Mouse (Mus musculus): ENCODE data around the gene Cyp39a1. TPM values are rescaled to one million over a fixed set of nuclear protein-coding genes. Genes with fewer than 3 reads are reported as not detected.

Cyp39a1 gene
- polyA plus RNA-seq, 1 experiment from 2014 or later, result 18.7 TPM

DNA sequence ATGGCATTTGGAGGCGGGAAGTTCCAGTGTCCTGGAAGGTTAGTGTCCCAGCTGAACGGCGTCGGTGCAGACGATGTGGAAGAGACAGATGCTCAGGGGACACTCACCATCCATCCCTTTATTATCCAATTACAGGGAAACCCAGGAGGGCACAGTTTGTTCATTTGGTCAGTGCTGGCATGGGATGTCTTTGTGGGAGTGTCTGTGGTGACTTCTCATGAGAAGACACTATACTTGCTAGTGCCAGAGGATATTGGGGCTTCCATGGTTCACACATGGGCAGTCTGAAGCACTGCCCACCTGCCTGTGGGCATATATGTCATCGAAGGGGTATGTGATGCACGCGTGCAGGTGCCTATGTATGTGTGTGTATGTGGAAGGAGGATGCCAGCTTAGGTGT lies 64.8 kb downstream of the Cyp39a1 start:
- no peak overlapping the region for H3K4me2 ChIP-seq (replicated peaks)
- no peak overlapping the region for H3K27ac ChIP-seq
- H3K4me1 ChIP-seq (replicated peaks), result no peaks in the 10 kb centered on the region
- no peak overlapping the region for H3K9ac ChIP-seq (replicated peaks)
- H3K36me3 ChIP-seq, result no peaks in the 10 kb centered on the region
- no peaks in the 10 kb centered on the region for H3K27me3 ChIP-seq
- no peak for ATAC-seq
- no peaks in the 10 kb centered on the region for H3K9me3 ChIP-seq
- no peak overlapping the region for H3K4me3 ChIP-seq (replicated peaks)
- WGBS, result 92% methylated on average over 8 of the region's 8 CpGs

DNA sequence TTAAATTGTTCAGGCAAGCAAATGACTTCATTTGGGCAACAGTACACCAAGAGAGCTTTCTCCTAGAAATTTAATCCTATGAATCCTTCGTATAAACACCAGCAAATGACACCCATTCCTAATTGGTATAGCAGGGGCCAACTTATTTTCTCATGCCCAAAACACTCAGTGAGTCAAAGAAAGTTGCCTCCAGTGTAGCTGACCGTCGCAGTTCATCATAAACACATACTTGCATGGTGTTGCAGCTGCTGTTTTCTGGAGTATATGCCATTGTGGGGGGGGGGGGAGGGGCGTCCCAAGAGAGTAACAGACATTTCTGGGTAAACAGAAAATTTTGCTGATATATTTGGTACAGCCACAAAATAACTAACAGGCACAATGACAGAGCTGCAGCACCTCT lies 67.0 kb downstream of the Cyp39a1 start:
- Histone ChIP-seq H3K9me3 (no peaks in the 10 kb centered on the region), H3K36me3 (no peaks in the 10 kb centered on the region), H3K27ac (no peak overlapping the region), H3K9ac (replicated peaks) (no peak overlapping the region), H3K4me2 (replicated peaks) (no peak overlapping the region), H3K4me1 (replicated peaks) (no peaks in the 10 kb centered on the region), H3K4me3 (replicated peaks) (no peak overlapping the region), H3K27me3 (no peaks in the 10 kb centered on the region)
- ATAC-seq, result no peak
- WGBS, result 88% methylated on average over 4 of the region's 4 CpGs

DNA sequence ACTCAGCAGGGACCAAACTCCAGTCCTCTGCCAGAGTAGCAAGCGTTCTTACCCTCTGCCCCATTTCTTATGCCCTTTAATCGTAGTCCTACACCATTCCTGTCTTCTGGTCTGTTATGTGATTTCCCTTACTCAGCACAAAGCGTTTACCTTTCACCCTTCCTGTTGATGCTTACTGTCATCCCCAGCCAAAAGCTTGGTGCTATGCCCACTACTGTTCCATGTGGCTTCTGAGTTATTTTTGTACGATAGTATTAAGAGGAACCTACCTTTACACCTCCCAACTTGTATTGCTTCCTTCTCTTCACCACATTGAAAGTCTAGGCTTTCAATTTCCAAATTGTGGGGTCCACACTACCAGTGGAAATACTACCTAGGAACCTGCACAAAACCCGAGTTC lies 76.7 kb downstream of the Cyp39a1 start:
- H3K4me1 ChIP-seq (replicated peaks), result no peaks in the 10 kb centered on the region
- no peak overlapping the region for H3K4me2 ChIP-seq (replicated peaks)
- H3K36me3 ChIP-seq, result no peaks in the 10 kb centered on the region
- H3K9me3 ChIP-seq, result no peaks in the 10 kb centered on the region; the same call in 1 of the 2 replicates
- no peak overlapping the region for H3K4me3 ChIP-seq (replicated peaks)
- no peak overlapping the region for H3K27ac ChIP-seq
- no peak for ATAC-seq
- H3K9ac ChIP-seq (replicated peaks), result no peak overlapping the region
- no peaks in the 10 kb centered on the region for H3K27me3 ChIP-seq
- 90% methylated on average over 5 of the region's 5 CpGs for WGBS

DNA sequence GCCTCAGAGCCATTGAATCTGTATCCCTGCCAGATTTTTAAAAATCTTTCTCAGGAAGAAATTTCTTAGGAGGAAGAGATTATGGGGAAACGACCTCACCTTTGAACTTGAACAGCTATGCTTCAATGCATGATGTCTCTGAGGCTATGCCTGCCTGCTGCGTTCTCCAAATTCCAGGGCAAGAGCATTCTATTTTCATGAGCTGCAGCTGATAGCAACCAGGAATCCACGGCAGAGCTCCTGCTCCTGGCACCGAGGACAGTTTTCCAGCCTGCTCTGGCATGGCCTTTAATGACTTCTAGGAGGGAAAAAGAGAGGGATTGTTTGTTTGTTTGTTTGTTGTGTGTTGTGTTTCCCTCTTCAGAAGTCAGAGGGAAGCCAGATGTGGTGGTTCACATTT lies 77.2 kb downstream of the Cyp39a1 start:
- no peak overlapping the region for H3K4me3 ChIP-seq (replicated peaks)
- WGBS, result 69% methylated on average over 4 of the region's 4 CpGs
- H3K27ac ChIP-seq, result no peak overlapping the region
- no peak overlapping the region for H3K9ac ChIP-seq (replicated peaks)
- no peak for ATAC-seq
- H3K4me1 ChIP-seq (replicated peaks), result no peaks in the 10 kb centered on the region
- H3K9me3 ChIP-seq, result no peaks in the 10 kb centered on the region; the same call in 1 of the 2 replicates
- no peaks in the 10 kb centered on the region for H3K36me3 ChIP-seq
- H3K27me3 ChIP-seq, result no peaks in the 10 kb centered on the region
- H3K4me2 ChIP-seq (replicated peaks), result no peak overlapping the region

DNA sequence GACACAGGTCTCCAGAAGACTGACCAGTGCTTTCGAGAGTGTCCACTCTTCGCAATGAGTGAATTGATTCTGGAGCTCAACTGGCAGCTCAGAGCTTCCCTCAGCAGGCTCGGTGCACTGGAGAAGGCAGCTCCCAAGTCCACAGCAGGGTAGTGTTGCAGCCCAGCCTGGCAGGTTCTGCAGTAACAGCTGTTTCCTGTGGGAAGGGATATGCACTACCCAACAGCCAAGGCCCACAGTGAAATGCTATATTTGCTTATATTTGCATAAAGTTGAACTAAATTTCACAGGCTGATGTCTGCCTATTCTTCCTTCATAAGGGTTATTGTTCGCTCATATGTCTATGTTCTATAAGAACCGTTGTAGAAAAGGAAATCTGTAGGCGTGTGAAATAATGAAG lies 83.9 kb downstream of the Cyp39a1 start:
- no peak overlapping the region for H3K4me2 ChIP-seq (replicated peaks)
- H3K9ac ChIP-seq (replicated peaks), result no peak overlapping the region
- H3K36me3 ChIP-seq, result no peaks in the 10 kb centered on the region
- 97% methylated on average over 6 of the region's 6 CpGs for WGBS
- H3K9me3 ChIP-seq, result no peaks in the 10 kb centered on the region
- no peaks in the 10 kb centered on the region for H3K27me3 ChIP-seq
- no peaks in the 10 kb centered on the region for H3K4me1 ChIP-seq (replicated peaks)
- no peak for ATAC-seq
- no peak overlapping the region for H3K27ac ChIP-seq
- no peak overlapping the region for H3K4me3 ChIP-seq (replicated peaks)

DNA sequence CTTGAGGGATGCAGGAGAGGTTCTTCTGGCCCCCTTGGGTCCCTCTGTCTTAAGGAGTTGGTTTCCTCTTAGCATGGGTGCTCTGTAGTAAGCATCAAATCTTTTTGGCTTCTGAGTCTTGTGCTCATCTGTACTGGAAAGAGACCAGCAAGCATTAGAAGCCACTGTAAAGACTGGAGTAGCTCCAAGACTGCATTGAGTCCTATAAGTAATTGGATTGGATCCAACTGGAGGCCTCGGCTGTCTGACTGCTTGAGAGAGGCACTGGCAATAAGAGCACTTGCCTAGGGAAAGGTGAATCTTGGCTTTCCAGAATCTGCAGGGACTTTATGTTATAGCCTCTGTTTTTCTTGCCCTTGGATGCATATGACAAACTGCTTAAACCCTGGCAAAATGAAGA lies 85.6 kb downstream of the Cyp39a1 start:
- Histone ChIP-seq H3K9me3 (no peaks in the 10 kb centered on the region), H3K27me3 (no peaks in the 10 kb centered on the region), H3K4me2 (replicated peaks) (no peak overlapping the region), H3K4me3 (replicated peaks) (no peak overlapping the region), H3K36me3 (no peaks in the 10 kb centered on the region), H3K4me1 (replicated peaks) (no peaks in the 10 kb centered on the region), H3K9ac (replicated peaks) (no peak overlapping the region), H3K27ac (no peak overlapping the region)
- 81% methylated on average over 1 of the region's 1 CpGs for WGBS
- ATAC-seq, result no peak

DNA sequence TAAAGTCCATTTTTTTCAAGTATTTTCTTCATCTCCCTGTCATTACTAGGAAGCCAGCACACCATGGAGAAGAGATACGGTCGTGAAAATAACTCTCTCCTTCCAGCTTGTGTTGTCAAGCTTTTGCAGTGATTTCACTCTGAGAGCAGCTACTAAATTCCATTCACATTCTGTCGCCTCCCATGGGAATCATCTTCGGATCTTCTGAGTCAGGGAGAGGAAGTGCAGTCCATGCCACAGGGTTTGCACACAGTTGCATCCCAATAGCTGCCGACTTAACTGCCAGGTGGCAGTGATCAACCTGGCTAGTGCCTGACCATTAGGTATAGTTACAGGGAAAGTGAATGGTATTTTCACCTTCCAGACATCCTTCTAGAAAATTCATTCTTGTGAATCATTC lies 87.5 kb downstream of the Cyp39a1 start:
- H3K4me3 ChIP-seq (replicated peaks), result no peak overlapping the region
- no peak for ATAC-seq
- whole genome bisulfite sequencing, result 86% methylated on average over 5 of the region's 5 CpGs
- H3K9me3 ChIP-seq, result no peaks in the 10 kb centered on the region
- no peak overlapping the region for H3K9ac ChIP-seq (replicated peaks)
- no peaks in the 10 kb centered on the region for H3K36me3 ChIP-seq
- no peak overlapping the region for H3K27ac ChIP-seq
- H3K4me1 ChIP-seq (replicated peaks), result no peaks in the 10 kb centered on the region
- H3K4me2 ChIP-seq (replicated peaks), result no peak overlapping the region
- H3K27me3 ChIP-seq, result no peaks in the 10 kb centered on the region

DNA sequence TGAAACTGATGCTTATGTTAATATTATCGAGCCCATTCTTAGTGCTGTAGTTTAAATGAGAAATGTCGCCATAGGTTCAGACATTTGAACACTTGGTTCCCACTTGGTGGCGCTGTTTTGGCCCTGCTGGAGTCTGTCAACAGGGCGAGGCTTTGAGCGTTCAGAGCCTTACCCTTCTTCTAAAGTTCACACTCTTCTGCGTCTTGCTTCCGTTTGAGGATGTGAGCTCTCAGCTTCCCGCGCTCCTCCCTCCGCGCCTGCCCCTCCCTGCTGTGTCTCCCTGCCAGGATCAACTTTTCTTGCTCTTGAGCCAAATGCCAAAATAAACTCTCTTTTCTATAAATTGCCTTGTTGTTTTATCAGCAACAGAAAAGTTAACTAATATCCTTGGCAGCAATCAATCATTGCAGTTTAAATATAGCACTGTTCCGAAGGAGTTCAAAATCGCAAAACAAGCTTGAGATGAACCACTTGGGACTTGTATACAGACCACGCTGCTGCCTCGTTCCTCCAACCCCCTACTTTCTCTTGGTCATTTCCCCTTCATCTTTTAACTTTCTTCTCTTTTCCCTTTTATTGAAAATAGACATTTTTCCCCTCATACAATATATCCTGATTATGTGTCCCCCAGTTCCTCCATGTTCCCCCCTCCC lies 91.5 kb downstream of the Cyp39a1 start:
- no peaks in the 10 kb centered on the region for H3K27me3 ChIP-seq
- H3K27ac ChIP-seq, result no peak overlapping the region
- no peak for ATAC-seq
- 62% methylated on average over 15 of the region's 15 CpGs for WGBS
- H3K4me1 ChIP-seq (replicated peaks), result no peaks in the 10 kb centered on the region
- H3K4me2 ChIP-seq (replicated peaks), result no peak overlapping the region
- no peaks in the 10 kb centered on the region for H3K9me3 ChIP-seq
- H3K9ac ChIP-seq (replicated peaks), result no peak overlapping the region
- H3K4me3 ChIP-seq (replicated peaks), result no peak overlapping the region
- H3K36me3 ChIP-seq, result no peaks in the 10 kb centered on the region

DNA sequence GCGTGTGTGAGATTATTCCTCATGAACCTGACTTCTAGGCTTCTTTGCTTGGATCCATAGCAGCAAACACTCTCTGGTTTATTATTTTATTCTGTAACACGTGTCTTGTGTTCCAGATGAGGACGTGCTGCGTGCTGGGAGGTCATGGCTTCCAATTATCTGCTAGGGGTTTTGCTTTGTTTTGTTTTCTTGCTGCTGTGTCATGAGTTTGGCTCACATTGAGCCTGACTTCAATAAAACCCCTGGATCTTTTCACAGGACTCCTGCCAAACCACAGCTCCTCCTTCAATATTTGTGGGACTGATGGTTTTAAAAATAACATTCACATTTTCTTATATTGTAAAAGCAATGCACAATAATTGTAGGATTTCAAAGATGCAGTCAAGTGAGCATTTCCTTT lies 117.3 kb downstream of the Cyp39a1 start:
- Histone ChIP-seq H3K4me1 (replicated peaks) (no peaks in the 10 kb centered on the region), H3K4me3 (replicated peaks) (no peak overlapping the region), H3K4me2 (replicated peaks) (no peak overlapping the region), H3K36me3 (no peaks in the 10 kb centered on the region), H3K27ac (no peak overlapping the region), H3K9me3 (no peaks in the 10 kb centered on the region), H3K9ac (replicated peaks) (no peak overlapping the region), H3K27me3 (no peaks in the 10 kb centered on the region)
- ATAC-seq, result no peak
- WGBS, result 86% methylated on average over 4 of the region's 4 CpGs

DNA sequence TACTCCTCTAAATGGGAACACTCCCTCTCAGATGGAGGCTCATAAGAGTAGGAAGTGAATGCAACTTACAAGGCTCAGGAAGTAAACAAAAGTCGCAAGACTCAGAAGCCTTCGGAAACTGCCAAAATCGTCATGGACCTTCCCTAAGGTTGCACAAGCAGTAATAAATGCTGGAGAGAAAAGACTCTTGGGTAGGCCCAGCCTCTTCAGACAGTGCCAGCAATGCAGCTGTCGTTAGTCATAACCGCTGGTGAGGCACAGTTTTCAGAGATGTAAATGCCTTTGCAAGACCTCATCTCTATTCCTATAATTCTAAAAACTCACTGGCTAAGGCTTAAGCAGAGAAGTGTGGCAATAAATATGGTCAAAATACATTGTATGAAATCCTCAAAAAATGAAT lies 121.0 kb downstream of the Cyp39a1 start:
- no peak for ATAC-seq
- Histone ChIP-seq H3K9me3 (no peaks in the 10 kb centered on the region), H3K9ac (replicated peaks) (no peak overlapping the region), H3K36me3 (no peaks in the 10 kb centered on the region), H3K4me3 (replicated peaks) (no peak overlapping the region), H3K4me2 (replicated peaks) (no peak overlapping the region), H3K27ac (no peak overlapping the region), H3K4me1 (replicated peaks) (no peaks in the 10 kb centered on the region), H3K27me3 (no peaks in the 10 kb centered on the region)
- WGBS, result 94% methylated on average over 5 of the region's 5 CpGs

DNA sequence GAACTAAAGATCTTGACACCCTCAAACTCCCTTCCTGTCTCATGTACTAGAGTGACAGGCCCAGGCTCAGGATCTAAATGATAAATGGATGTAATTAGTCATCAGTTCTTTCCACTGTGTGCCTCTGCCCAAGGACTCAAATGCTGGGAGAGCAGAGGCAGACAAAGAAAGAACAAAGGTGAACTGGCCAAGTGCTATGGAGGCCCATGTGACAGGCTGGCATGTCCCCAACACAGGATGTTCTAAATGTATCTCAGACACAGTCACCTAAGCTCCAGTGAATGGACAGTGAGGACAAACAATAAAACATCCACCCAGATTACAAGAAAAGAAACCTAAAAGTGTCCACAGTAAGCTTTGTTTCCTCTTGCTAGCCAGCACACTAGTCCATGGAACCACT lies 122.2 kb downstream of the Cyp39a1 start:
- Histone ChIP-seq H3K27ac (no peak overlapping the region), H3K27me3 (no peaks in the 10 kb centered on the region), H3K36me3 (no peaks in the 10 kb centered on the region), H3K4me1 (replicated peaks) (no peaks in the 10 kb centered on the region), H3K4me3 (replicated peaks) (no peak overlapping the region), H3K9me3 (no peaks in the 10 kb centered on the region), H3K4me2 (replicated peaks) (no peak overlapping the region), H3K9ac (replicated peaks) (no peak overlapping the region)
- no peak for ATAC-seq

DNA sequence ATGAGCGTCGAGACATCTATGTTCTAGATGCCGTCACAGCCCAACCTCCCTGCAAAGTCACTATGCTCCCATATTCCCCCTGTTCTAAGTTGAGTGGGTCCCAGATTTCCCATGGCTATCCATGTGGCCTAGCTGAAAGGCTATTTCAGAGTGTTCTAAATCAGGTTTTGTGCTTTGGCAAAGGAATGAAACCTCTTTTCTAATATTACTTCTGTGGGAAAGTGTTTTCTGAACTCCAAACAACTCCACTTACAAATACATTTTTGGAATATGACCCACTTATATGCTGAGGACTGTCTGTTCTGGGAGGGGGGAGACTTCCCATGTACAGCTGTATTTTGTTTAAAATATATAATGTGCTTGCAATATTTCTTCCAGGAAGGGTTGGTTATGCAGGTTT lies 124.5 kb downstream of the Cyp39a1 start:
- H3K36me3 ChIP-seq, result no peaks in the 10 kb centered on the region
- no peaks in the 10 kb centered on the region for H3K4me1 ChIP-seq (replicated peaks)
- H3K4me2 ChIP-seq (replicated peaks), result no peak overlapping the region
- H3K4me3 ChIP-seq (replicated peaks), result no peak overlapping the region
- no peaks in the 10 kb centered on the region for H3K9me3 ChIP-seq
- no peak for ATAC-seq
- 93% methylated on average over 3 of the region's 3 CpGs for WGBS
- H3K27me3 ChIP-seq, result no peaks in the 10 kb centered on the region
- H3K9ac ChIP-seq (replicated peaks), result no peak overlapping the region
- no peak overlapping the region for H3K27ac ChIP-seq

DNA sequence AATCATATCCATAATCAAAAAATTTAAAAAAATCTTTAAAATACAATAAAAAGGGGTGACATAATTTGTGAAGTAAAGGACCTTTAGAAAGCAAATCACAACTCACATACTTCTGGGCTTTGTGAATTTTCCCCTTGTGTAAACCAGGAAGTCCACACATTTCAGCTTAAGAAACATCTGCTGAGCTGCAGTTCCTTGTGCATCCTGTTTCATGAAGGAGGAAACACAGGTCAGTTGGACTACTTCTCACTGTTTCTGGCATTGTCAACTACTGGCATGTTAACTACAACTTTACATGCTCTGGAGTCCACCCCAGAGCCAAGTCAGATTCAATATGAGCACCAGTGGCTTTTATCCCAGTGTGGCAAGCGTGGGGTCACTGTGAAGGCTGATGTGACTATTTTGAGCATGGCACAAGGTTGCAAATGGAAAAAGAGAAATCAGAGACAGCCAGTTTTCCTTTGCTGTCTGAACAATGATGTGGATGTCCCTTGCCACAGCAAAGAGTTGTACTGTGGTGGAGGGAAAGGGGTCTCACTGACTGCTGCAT lies 127.6 kb downstream of the Cyp39a1 start:
- H3K36me3 ChIP-seq, result no peaks in the 10 kb centered on the region
- WGBS, result 89% methylated on average over 1 of the region's 1 CpGs

More for the DNA sequence above, 127.6 kb downstream of the Cyp39a1 start:
- Histone ChIP-seq H3K27ac (no peak overlapping the region), H3K9me3 (no peaks in the 10 kb centered on the region), H3K27me3 (no peaks in the 10 kb centered on the region), H3K4me3 (replicated peaks) (no peak overlapping the region), H3K9ac (replicated peaks) (no peak overlapping the region), H3K4me1 (replicated peaks) (no peaks in the 10 kb centered on the region), H3K4me2 (replicated peaks) (no peak overlapping the region)
- no peak for ATAC-seq

Measured in midbrain, embryonic 13.5 days (tissue).